Mouse (Mus musculus): Measurements from ENCODE around the gene H2-T24.
"Not testable (repeated sequence)": the region's sequence is repeated elsewhere in the genome, so short reads cannot be mapped to it uniquely, and the experiment has no call there.

Gene H2-T24

GRCm38 (mm10) chr17:36023710-36024654 lies 3.6 kb upstream of the H2-T24 start:
- DNase-seq (ENCODE audit: low spot score) = no peak

- no peak for DNase-seq (ENCODE audit: low spot score)
Observed at GRCm38 (mm10) chr17:36022922-36023321, 2.6 kb upstream of the H2-T24 start.

GRCm38 (mm10) chr17:36022098-36022497 lies 1.7 kb upstream of the H2-T24 start:
- DNase-seq (ENCODE audit: low spot score) = no peak

- no peak for DNase-seq (ENCODE audit: low spot score)
Observed at GRCm38 (mm10) chr17:36021309-36021708, 949 bp upstream of the H2-T24 start.

- DNase-seq (ENCODE audit: low spot score) = no peak
Observed at GRCm38 (mm10) chr17:36019519-36019918, 841 bp downstream of the H2-T24 start.

GRCm38 (mm10) chr17:36018979-36019378 lies 1.4 kb downstream of the H2-T24 start:
- DNase-seq (ENCODE audit: low spot score) = no peak

GRCm38 (mm10) chr17:36017046-36017445 lies 3.3 kb downstream of the H2-T24 start:
- no peak for DNase-seq (ENCODE audit: low spot score)

- DNase-seq (ENCODE audit: low spot score) = no peak
Observed at GRCm38 (mm10) chr17:36014977-36015376, 5.4 kb downstream of the H2-T24 start.

- not testable (repeated sequence) for DNase-seq (ENCODE audit: low spot score)
Observed at GRCm38 (mm10) chr17:36004409-36004808, 16.0 kb downstream of the H2-T24 start.

GRCm38 (mm10) chr17:36003331-36003730 lies 17.0 kb downstream of the H2-T24 start:
- no peak for DNase-seq (ENCODE audit: low spot score)

GRCm38 (mm10) chr17:36001966-36002365 lies 18.4 kb downstream of the H2-T24 start:
- DNase-seq (ENCODE audit: low spot score) = no peak

GRCm38 (mm10) chr17:36001121-36001897 lies 19.1 kb downstream of the H2-T24 start:
- DNase-seq (ENCODE audit: low spot score) = no peak

GRCm38 (mm10) chr17:36000349-36000748 lies 20.0 kb downstream of the H2-T24 start:
- no peak for DNase-seq (ENCODE audit: low spot score)

GRCm38 (mm10) chr17:35999356-35999755 lies 21.0 kb downstream of the H2-T24 start:
- DNase-seq (ENCODE audit: low spot score) = no peak

- no peak for DNase-seq (ENCODE audit: low spot score)
Observed at GRCm38 (mm10) chr17:35998545-35999305, 21.6 kb downstream of the H2-T24 start.

- DNase-seq (ENCODE audit: low spot score) = no peak
Observed at GRCm38 (mm10) chr17:35997713-35998510, 22.4 kb downstream of the H2-T24 start.

GRCm38 (mm10) chr17:35996949-35997348 lies 23.4 kb downstream of the H2-T24 start:
- peak; percentile 97 for DNase-seq (ENCODE audit: low spot score)

- DNase-seq (ENCODE audit: low spot score) = no peak
Observed at GRCm38 (mm10) chr17:35994879-35995240, 25.5 kb downstream of the H2-T24 start.

- DNase-seq (ENCODE audit: low spot score) = peak; percentile 58
Observed at GRCm38 (mm10) chr17:35994175-35994878, 26.0 kb downstream of the H2-T24 start.

GRCm38 (mm10) chr17:35993675-35994074 lies 26.7 kb downstream of the H2-T24 start:
- no peak for DNase-seq (ENCODE audit: low spot score)

- no peak for DNase-seq (ENCODE audit: low spot score)
Observed at GRCm38 (mm10) chr17:35991781-35992180, 28.6 kb downstream of the H2-T24 start.

All from layer of hippocampus, adult 9-10 months (tissue).